Mouse (Mus musculus) hematopoietic stem cell, adult 5-6 weeks (primary cell): ENCODE results near the gene Tceanc2. TPM values are rescaled to one million over a fixed set of nuclear protein-coding genes. Genes with fewer than 3 reads are reported as not detected.
"Not testable (repeated sequence)": the region's sequence is repeated elsewhere in the genome, so short reads cannot be mapped to it uniquely, and the experiment has no call there.

Experiments
- ATAC-seq, 2 experiments: fragments of 125-278 bp in 1 of 2; replicated peaks in 1 of 2; 2 replicates each; pipeline ENCODE4 v1.8.0; 2016 to 2017; ENCODE audit warnings: inconsistent platforms in 2 of 2, mild to moderate bottlenecking in 2 of 2, moderate number of reproducible peaks in 2 of 2, low read depth in 1 of 2, moderate TSS enrichment in 1 of 2; ENCODE audit not compliant: low FRiP score in 2 of 2, poor library complexity in 2 of 2, severe bottlenecking in 2 of 2, insufficient read depth in 1 of 2, low TSS enrichment in 1 of 2
- total RNA-seq: library from RNA; stranded (forward); fragments of 172-1452, 232-1000 nt; gene quantifications from 2 replicates; pipeline ENCODE4 v1.2.3, GENCODE M21; 2017

Tceanc2 gene
- total RNA-seq, 1 experiment from 2014 or later: 15.3 TPM

GRCm38 (mm10) chr4:107114278-107114677, 64.6 kb downstream of the Tceanc2 start:
- ATAC-seq: no peak

GRCm38 (mm10) chr4:107109181-107109580, 69.7 kb downstream of the Tceanc2 start:
- ATAC-seq: not testable (repeated sequence)

- ATAC-seq: no peak
Measured at GRCm38 (mm10) chr4:107108291-107108731, 70.6 kb downstream of the Tceanc2 start.

GRCm38 (mm10) chr4:107106777-107107176, 72.1 kb downstream of the Tceanc2 start:
- ATAC-seq: no peak

- no peak for ATAC-seq
Measured at GRCm38 (mm10) chr4:107102220-107102619, 76.7 kb downstream of the Tceanc2 start.

- no peak for ATAC-seq
Measured at GRCm38 (mm10) chr4:107098791-107099525, 80.0 kb downstream of the Tceanc2 start.

GRCm38 (mm10) chr4:107098375-107098774, 80.5 kb downstream of the Tceanc2 start:
- no peak for ATAC-seq

GRCm38 (mm10) chr4:107097871-107098270, 81.0 kb downstream of the Tceanc2 start:
- ATAC-seq: no peak

GRCm38 (mm10) chr4:107096841-107097373, 82.0 kb downstream of the Tceanc2 start, which contains the start of gene Cdcp2:
Cdcp2 (plus strand) TSS chr4:107096891.
- no peak for ATAC-seq

GRCm38 (mm10) chr4:107096043-107096442, 82.9 kb downstream of the Tceanc2 start:
- ATAC-seq: peak; percentile 77 to 84

- no peak for ATAC-seq
Measured at GRCm38 (mm10) chr4:107094484-107095187, 84.3 kb downstream of the Tceanc2 start.

GRCm38 (mm10) chr4:107091696-107092095, 87.2 kb downstream of the Tceanc2 start:
- no peak for ATAC-seq

- no peak for ATAC-seq
Measured at GRCm38 (mm10) chr4:107084858-107085257, 94.1 kb downstream of the Tceanc2 start.

- no peak; a peak in 1 of 4 replicates for ATAC-seq
Measured at GRCm38 (mm10) chr4:107084343-107084742, 94.6 kb downstream of the Tceanc2 start.

Other genes starting within 250 kb of the Tceanc2 start
- 36.6 and 39.7 TPM in 2 replicates for gene Mrpl37, start 112.2 kb downstream of the Tceanc2 start, total RNA-seq
- 5.4 and 6.2 TPM in 2 replicates for gene Cyb5rl, start 112.1 kb downstream of the Tceanc2 start, total RNA-seq
- not detected in 2 replicates for gene Cdcp2, start 82.2 kb downstream of the Tceanc2 start, total RNA-seq
- 165 and 184 TPM in 2 replicates for gene Tmem59, start 717 bp downstream of the Tceanc2 start, total RNA-seq
- 1.1 TPM in 1 of 2 replicates, not detected in the other for gene Ldlrad1, start 30.1 kb upstream of the Tceanc2 start, total RNA-seq
- gene Lrrc42, start 74.4 kb upstream of the Tceanc2 start, total RNA-seq: 9.1 and 11.2 TPM in 2 replicates
- 27.2 and 33.6 TPM in 2 replicates for gene Hspb11, start 74.5 kb upstream of the Tceanc2 start, total RNA-seq
- gene Dio1, start 128.1 kb upstream of the Tceanc2 start, total RNA-seq: not detected in 2 replicates
- 33.2 and 39.1 TPM in 2 replicates for gene Yipf1, start 135.2 kb upstream of the Tceanc2 start, total RNA-seq
- 33.0 and 45.3 TPM in 2 replicates for gene Ndc1, start 188.7 kb upstream of the Tceanc2 start, total RNA-seq